Mouse (Mus musculus) WW6 (cell line): Measurements from ENCODE around the gene Nek8.
"Not testable (repeated sequence)": the region's sequence is repeated elsewhere in the genome, so short reads cannot be mapped to it uniquely, and the experiment has no call there.

Experiments
- DNase-seq: peaks from one replicate; pipeline ENCODE4 v3.0.0-alpha.2; 2013; ENCODE audit warnings: low read depth, low spot score

Gene Nek8

DNA sequence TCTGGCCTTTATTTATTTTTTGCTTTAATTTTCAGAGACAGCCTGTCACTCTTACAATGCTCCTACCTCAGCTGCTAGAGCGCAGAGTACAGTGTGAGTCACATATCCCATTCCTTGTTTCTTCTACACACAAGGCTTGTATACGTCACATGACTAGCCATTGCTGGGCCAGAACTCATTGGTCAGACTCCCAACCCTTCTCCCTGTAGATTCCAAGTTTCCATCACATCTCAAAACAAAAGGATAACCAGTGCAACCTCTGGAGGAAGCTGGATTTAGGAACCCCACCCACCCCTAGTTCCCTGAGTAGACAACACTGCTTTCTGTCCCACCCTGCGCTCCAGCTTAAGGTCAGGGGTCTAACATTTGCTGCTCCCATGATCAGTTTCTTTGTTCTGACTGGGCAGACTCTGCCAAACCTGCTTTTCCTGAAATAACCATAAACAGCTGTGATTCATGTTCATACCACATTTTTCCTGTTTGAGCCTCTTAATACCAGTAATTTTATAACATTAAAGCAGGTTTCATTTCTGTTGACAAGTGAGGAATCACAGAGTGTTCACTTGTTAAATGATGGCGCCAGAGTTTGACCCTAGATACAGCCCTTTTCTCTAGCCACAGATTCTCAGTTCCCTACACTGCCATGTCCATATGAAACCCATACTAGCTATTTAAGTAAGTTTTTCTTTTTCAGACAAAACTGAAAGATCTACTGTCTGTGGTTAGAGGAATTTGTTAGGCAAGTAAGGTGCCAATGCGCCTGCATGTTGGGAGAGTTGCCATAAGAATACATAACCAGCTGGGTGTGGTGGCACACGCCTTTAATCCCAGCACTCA, 29.6 kb downstream of the Nek8 start:
- no peak for DNase-seq

DNA sequence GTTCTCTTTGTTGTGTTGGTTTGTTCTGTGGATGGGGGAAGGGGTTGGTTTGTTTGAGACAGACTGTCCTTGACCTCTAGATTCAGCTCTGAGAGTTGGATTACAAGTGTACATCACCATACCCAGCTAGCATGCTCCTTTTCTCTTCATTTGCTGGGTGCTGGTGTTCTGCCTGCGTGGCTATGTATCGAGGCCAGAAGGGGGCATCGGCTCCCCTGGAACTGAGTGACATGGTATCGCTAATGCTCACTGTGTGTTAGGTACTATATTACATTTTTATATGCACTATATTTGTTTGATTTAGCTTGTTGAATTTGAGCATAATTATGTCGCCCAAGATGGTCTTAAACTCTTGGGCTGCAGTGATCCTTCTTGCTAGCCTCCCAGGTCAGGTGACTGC, 30.3 kb downstream of the Nek8 start:
- no peak for DNase-seq

DNA sequence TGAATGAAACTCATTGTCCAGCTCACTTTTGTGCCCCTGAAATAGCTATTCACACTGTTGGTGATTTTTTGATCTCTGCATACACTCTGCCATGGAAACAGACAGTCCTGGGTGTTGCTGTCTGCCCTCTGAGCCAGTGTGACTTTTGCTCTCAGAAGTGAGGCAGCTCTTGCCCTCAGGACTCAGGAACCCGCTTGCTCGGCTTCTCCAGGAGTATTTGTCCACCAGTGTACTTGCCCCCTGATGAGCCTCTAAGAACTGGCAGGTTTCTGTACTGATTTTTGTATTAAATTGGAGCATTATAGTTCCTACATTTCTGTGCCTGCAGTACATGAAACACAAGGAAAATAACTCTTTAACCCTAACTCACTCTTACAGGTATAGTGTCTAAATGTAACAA, 33.0 kb downstream of the Nek8 start:
- no peak for DNase-seq

DNA sequence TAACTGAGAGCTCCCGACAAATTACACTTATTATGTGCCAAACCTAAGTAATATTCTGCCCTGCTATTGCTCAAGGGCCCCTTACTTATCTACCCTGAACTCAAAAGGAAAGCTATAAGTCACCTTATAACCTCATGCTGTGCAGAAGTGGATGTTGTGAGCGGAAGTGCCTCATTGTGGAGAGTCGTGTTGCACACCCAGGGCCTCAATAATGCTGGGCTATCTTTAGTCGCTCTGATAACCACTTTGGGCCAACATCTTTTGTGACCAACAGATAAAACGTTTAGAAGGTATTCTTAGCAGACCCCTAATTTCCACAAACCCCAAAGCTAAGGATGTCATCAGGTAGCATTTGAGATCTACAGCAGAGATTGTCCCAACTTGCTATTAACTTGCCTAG, 35.8 kb downstream of the Nek8 start:
- no peak for DNase-seq

DNA sequence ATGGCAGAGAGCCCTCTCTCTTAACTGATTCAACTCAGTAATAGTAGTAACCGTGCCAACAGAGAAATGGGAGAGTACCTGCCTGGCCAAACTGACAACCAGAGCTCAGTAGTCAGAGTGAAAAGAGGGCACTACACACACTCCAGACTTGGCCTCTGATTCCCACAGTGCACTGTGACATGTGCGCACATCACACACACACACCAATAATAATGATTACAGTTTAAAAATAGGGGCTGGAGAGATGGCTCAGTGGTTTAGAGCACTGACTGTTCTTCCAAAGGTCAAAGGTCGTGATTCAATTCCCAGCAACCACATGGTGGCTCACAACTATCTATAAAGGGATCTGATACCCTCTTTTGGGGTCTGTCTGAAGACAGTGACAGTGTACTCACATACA, 38.5 kb downstream of the Nek8 start:
- DNase-seq = no peak

DNA sequence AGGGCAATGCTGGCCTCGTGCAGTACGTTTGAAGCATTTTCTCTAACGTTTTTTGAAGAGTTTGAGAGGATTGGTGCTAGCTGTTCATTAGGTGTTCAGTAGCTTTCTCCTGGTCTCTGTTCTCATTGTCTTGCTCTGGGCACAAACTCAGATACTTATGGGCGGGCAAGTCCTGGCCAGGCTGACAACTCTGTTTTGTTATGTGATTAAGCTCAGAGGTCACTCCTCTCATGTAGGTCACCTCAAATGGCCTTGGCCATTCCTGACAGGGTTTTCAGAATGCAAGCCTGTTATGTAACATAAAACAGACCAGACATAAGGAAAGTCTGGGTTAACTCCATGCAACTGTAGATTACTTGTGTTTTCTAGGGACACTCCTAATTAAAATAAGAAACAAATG, 38.9 kb downstream of the Nek8 start:
- DNase-seq = no peak

DNA sequence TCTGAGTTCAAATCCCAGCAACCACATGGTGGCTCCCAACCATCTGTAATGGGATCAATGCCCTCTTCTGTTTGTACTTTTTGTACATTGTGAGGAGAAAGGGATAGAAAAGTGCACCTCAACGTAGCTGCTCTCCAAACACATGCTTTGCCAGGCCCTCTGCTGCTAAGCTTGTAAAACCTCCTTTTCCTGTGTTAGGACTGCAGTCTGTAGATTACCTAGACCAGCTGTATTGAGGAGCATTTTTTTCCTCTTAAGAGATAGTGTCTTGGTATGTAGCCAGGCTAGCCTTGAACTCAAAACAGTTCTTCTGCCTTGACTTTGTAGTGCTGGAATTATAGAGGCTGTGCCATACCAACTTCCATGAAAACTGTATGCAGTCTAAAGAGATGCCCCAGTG, 40.3 kb downstream of the Nek8 start:
- DNase-seq = no peak

DNA sequence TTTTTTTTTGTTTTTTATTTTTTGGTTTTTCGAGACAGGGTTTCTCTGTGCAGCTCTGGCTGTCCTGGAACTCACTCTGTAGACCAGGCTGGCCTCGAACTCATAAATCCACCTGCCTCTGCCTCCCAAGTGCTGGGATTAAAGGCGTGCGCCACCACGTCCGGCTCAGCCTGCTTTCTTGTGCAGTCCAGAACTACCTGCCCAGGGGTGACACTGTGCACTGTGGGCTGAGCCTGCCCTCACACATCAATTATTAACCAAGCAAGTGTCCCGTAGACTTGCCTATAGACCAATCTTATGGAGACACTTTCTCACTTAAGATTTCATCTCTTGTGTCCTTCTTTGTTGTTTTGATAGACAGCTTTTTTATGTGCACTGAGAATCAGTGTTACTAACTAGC, 41.2 kb downstream of the Nek8 start:
- not testable (repeated sequence) for DNase-seq

DNA sequence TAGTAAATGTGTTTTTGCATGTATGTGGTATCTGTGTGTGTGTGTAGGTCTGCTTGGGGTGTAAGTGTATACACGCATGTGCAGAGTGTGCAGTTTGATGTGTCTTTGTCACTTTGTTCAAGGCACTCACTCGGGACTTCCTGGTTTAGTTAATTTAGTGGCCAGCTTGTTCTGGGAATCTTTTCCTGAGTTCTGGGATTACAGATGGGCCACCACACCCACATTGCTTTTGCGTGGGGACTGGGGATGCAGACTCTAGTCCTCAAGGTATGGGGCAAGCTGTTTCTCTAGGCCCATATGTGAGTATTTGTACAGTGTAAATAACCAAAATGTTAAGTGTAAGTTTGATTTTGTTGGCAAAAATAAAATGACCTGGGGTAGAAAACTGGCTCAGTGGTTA, 42.1 kb downstream of the Nek8 start:
- no peak for DNase-seq

DNA sequence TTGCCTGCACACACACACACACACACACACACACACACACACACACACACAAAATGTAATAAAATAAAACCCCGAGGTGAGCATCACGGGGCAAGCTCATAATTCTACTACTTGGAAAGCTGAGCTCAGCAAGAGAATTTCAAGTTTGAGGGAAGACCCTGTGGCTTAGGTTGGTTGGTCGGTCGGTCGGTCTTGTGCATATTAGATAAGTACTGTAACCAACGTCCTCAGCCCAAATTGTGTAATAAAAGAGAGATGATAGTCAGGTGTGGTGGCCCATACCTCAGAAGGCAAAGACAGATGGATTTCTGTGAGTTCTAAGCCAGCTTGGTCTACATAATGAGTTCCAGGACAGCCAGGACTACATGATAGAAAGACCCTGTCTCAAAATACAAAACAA, 42.6 kb downstream of the Nek8 start:
- DNase-seq = no peak

DNA sequence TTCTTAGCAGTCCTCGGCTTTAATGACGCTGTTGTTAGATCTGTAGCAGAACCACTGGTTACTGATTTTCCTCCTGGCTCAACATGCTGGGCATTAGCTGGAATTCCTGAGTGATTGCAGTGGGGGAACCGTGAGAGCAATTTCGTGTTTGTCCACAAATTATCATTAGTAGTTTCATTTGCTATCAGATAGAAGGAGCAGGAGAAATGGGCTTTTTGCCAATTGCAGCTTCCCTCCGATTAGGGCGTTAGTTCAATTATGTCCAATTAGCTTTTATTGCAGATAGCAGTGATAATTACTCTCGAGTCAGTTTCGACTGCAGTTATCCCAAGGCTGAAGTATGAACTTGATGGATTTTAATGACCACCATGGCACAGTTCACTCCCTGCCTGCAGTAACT, 47.0 kb downstream of the Nek8 start:
- no peak for DNase-seq

DNA sequence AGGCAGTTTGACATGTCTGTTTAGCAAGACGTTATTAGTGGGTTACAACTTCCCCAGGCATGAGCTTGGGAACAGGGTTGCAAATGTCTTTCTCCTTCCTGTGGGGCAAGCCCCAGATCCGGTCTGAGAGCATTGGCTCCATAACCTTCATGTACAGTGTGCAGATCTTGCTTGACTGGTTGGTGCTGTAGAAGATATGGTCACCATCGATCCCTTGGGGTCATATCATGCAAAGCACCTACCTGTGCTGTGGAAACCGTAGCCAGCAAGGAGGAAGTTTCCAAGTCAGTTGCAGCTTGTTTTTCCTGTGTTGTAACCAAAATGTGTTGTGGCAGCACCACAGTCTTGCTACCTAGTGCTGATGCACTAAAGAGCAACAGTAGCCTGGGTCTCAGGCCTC, 49.7 kb downstream of the Nek8 start:
- DNase-seq = no peak

DNA sequence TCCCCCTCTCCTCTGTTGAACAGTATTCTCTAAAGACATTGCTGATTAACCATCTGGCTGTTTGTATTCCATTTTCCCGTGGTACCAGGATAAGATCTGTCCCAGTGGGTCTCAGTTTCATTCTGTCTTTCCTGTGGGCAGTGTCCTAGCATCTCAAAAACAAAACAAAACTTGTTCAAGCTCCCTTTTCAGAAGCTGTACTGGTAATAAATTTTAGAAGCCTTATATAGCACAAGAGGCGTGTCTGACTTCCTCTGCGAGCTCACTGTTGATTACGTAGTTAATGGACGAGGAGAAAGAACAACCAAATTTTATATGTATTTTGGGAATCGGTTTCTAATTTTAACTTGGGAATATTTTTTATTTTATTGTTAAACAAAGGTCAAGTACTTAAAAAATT, 50.8 kb downstream of the Nek8 start:
- no peak for DNase-seq

DNA sequence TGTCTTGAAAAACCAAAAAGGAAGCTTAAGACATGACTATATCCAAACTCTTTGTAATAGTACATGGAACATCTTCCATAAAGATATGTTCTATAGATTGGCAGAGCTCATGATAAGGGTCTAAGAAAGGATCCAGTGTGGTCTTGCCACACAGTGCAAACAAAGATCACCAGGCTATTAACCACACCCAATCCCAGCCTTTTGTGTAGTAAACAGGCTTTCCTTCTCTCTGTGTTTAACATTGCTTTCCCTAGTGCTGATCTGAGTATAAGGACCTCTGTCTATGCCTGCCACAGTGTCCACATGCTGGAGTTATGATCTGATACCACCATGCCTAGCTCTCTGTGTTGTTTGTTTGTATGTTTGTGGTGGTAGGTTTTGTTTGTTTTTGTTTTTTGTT, 52.7 kb downstream of the Nek8 start:
- DNase-seq = peak; percentile 31

DNA sequence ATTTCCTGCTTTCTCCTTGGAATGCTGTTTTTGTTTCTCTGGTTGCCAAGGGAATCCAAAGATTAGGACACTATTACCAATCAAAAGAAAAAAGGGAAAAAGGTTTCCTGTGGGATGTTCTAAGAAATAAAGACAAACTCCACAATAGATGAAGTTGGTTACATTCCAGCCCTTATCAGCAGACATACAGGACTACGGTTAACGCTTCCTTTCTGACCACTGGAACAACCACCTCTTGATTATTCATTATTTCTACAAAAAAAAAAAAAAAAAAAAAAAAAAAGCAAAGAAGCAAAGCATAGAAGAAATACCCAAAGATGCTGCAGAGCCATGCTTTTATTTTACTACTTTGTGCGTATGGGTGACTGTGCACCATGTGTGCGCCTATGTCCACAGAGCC, 53.7 kb downstream of the Nek8 start:
- DNase-seq = no peak

DNA sequence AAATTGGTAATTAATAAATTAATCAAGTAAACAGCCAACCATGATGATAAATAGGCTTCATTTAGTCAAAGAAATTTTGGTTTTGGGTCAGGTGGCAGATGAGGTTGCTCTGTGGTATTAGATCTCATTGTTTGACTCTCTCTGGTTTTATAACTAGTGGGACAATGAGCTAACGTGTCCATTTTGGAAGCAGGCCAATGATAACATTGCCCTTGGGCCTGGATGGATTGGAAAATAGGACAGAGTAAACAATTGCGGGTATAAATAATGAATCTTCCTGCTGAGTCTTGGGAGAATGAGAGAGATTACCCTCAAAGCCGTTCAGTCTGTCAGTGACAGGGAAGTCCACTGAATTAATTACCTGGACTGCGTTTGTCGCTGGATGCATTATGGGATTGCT, 55.3 kb downstream of the Nek8 start:
- no peak for DNase-seq

DNA sequence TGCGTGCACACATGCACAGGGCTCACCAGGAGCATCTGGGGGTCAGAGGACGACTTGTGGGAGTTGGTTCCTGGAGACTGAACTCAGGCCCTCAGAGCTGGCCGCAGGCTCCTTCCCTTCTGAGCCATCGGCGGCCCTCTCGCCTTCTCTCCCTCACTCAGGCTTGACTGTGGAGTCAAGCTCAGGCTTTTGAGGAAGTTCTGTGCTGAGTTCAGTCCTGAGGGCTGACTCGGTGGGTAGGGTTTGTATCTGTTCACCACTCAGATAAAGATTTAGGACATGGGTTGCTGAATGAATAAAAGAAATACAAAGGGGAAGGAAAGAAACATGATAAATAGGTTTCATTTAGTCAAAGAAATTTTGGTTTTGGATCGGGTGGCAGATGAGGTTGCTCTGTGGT, 56.6 kb downstream of the Nek8 start:
- no peak for DNase-seq

DNA sequence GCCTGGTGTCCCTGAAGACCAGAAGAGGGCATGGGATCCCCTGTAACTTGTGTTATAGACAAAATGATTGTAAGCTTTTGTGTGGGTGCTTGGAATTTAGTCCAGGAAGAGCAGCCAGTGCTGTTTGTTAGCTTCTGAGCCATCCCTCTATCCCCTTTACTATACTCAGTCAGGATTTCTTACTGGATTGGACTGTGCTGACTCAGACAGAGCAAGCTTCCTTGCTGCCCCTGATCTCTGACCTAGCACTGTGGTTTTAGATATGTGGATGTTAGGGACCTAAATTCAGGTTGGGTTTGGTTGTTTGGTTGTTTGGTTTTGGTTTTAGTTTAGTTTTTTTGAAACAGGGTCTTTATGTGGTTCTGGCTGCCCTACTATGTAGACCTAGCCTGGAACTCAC, 58.0 kb downstream of the Nek8 start:
- no peak for DNase-seq

DNA sequence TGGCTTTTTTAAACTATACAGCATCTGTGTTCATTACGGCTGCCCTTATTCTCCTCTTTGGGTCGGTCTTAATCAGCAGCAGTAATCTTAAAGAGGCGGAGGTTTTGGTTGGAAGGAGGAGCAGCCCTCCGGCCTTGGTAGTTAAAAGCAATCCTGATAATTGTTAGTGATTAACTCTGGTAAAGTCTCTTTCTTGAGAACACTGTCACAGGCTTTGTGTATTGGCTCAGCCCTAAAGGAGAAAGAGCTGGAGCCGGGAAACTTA, 60.4 kb downstream of the Nek8 start:
- no peak for DNase-seq
